Mouse (Mus musculus) thymus, postnatal 0 days (tissue): Measurements from ENCODE around the gene Poc1a. TPM values are rescaled to one million over a fixed set of nuclear protein-coding genes. Genes with fewer than 3 reads are reported as not detected.

Experiments used
- DNase-seq: peaks from one replicate; pipeline ENCODE4 v3.0.0-alpha.2; 2015; ENCODE audit warnings: low spot score
- polyA plus RNA-seq: library from polyadenylated mRNA; unstranded; fragments of >200 nt; fragmentation: Nextera tagmentation; extraction: Ambion mirVana; gene quantifications from 2 replicates; pipeline ENCODE4 v1.2.1, GENCODE M21; 2015

Gene Poc1a
- polyA plus RNA-seq, 1 experiment from 2014 or later, result 37.2 TPM

DNA sequence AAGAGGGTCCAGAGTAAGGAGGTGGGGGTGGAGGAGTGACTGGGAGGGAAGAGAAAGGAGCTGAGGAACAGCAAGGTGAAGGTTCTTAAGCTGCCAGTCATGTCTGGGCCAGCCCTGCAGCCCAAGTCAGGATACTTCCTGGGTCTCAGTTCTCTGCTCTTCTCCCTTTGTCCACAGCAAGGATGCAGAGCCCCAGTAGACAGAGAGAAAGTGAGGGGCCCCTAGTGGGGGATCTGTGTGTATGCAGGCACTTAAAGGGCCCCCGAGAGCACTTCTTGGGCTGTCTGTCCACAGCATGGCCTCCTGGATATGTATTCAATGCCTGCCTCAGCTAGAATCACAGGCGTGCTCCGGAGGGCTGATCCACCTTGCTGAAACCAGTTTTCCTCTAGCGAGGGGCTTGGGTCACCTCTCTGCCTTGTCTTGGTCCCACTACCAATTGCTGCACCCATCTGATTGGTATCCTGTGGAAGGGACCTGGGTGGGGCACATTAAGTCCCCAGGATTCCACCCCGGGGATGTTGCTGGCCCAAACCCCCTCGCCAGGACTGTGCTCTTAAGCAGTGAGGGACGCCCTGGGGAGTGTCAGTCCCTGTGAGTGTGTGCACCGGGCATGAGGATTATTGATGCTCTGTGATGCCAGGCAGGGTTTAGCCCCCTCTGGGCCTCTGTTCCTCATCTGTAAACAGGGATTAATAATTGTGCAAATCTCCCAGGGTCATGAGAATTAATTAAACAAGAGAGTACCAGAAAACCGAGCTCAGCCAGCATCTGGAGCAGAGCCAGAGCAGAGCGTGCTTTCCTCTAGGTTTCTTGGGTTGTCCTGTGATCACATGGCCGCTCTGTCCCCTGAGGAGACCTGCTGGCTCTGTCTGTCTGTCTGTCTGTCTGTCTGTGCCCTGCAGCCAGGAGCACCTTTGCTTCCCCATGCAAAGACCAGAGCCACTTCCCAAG, 114.1 kb downstream of the Poc1a start:
- peak; percentile 73 for DNase-seq

DNA sequence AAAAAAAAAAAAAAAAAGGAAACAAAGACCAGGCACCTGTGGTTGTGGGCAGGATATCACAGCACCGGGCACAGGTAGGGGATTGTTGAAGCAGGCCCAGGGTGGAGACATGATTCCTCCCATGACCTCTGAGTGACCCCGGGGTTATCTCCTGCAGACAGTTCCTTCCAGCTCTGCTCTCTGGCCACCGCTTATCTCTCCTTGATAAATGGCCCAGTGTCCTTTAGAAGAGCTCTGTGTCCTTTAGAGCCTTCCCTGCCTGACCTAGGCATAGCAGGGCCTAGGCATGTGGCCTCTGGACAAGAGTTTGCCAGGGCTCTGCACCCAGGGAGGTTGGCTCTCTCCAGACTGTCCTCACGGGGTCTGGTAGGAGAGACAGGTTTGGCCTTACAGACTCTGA, 116.9 kb downstream of the Poc1a start:
- no peak for DNase-seq

DNA sequence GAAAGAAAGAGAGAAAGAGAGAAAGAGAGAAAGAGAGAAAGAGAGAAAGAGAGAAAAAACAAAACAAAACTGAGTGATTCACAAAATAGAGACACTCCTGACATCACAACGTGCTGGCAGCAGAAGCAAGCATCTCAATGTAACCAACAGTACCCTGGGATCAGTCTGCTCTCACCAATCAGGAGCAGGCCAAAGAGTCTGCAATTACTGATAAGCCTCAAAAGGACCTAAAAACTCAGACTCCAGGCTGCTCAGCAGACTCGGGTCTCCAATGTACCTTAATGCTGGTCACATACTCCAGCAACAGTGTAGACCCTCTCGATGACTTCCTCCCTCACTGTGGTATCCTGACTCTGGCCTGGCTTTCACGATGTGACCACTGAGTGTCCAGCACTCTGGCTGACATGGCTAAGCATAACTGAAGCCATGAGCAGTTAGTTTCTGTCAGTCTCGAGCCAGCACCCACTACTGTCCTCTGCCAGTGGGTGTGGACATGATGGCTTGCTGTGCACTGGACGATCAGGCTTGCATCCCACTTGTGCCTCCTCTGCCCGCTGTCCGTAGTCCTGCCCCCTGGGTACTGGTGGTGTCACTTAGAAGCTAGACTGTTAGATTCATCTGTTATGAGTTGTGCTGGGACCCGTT, 117.9 kb downstream of the Poc1a start:
- no peak for DNase-seq

DNA sequence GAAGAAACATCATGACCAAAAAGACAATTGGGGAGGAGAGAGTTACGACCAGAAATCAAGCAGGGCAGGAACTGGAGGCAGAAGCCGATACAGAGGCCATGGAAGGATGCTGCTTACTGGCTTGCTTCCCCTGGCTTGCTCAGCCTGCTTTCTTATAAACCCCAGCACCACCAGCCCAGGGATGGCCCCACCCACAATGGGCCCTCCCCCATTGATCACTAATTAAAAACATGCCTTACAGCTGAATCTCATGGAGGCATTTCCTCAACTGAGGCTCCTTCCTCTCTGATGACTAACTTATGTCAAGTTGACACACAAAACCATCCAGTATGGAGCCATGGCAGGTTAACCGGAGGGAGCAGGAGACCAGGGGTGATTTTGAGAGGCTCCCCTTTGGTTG, 118.9 kb downstream of the Poc1a start:
- DNase-seq, result no peak

Other genes with a start within 250 kb of the Poc1a start
- gene Col6a4, start 184.3 kb upstream of the Poc1a start, polyA plus RNA-seq, result 0.34 and 1.1 TPM in 2 replicates
- gene Glyctk, start 122.9 kb upstream of the Poc1a start, polyA plus RNA-seq, result 3.8 and 4.3 TPM in 2 replicates
- gene Wdr82, start 110.1 kb upstream of the Poc1a start, polyA plus RNA-seq, result 19.1 and 20.5 TPM in 2 replicates
- gene Ppm1m, start 81.3 kb upstream of the Poc1a start, polyA plus RNA-seq, result 21.0 and 21.4 TPM in 2 replicates
- 138 and 141 TPM in 2 replicates for gene Twf2, start 78.0 kb upstream of the Poc1a start, polyA plus RNA-seq
- gene Tlr9, start 58.5 kb upstream of the Poc1a start, polyA plus RNA-seq, result 0.12 and 0.30 TPM in 2 replicates
- 80.1 and 93.8 TPM in 2 replicates for gene Alas1, start 32.4 kb upstream of the Poc1a start, polyA plus RNA-seq
- 9.1 and 11.3 TPM in 2 replicates for gene Dusp7, start 87.6 kb downstream of the Poc1a start, polyA plus RNA-seq
- 1,071 and 1,139 TPM in 2 replicates for gene Rpl29, start 148.4 kb downstream of the Poc1a start, polyA plus RNA-seq
- gene Acy1, start 157.3 kb downstream of the Poc1a start, polyA plus RNA-seq, result 17.4 and 18.3 TPM in 2 replicates
- 9.4 and 13.0 TPM in 2 replicates for gene Abhd14b, start 166.4 kb downstream of the Poc1a start, polyA plus RNA-seq
- gene Abhd14a, start 166.6 kb downstream of the Poc1a start, polyA plus RNA-seq, result 15.7 and 19.6 TPM in 2 replicates
- gene Pcbp4, start 172.2 kb downstream of the Poc1a start, polyA plus RNA-seq, result 12.6 and 16.3 TPM in 2 replicates
- gene Gpr62, start 184.9 kb downstream of the Poc1a start, polyA plus RNA-seq, result 0.17 and 0.20 TPM in 2 replicates
- 56.8 and 62.7 TPM in 2 replicates for gene Rrp9, start 194.9 kb downstream of the Poc1a start, polyA plus RNA-seq
- gene Parp3, start 195.9 kb downstream of the Poc1a start, polyA plus RNA-seq, result 18.0 and 22.3 TPM in 2 replicates
- gene Iqcf1, start 218.9 kb downstream of the Poc1a start, polyA plus RNA-seq, result not detected in 2 replicates
- gene Iqcf5, start 233.5 kb downstream of the Poc1a start, polyA plus RNA-seq, result 0.26 and 0.27 TPM in 2 replicates